Mouse (Mus musculus) ES-Bruce4 (cell line): Measurements from ENCODE around the gene Hivep2.

Experiments
- CTCF ChIP-seq: IDR thresholded peaks from one replicate; pipeline ENCODE4 v1.8.1; 2011; ENCODE audit warnings: low read depth, low read length
- EP300 ChIP-seq: IDR thresholded peaks from 2 replicates; pipeline ENCODE4 v1.6.1; 2011; ENCODE audit warnings: low read depth, low read length; ENCODE audit not compliant: insufficient read depth
- POLR2A ChIP-seq: IDR thresholded peaks from one replicate; pipeline ENCODE4 v1.8.1; 2011; ENCODE audit warnings: low read length; ENCODE audit not compliant: insufficient read depth

DNA sequence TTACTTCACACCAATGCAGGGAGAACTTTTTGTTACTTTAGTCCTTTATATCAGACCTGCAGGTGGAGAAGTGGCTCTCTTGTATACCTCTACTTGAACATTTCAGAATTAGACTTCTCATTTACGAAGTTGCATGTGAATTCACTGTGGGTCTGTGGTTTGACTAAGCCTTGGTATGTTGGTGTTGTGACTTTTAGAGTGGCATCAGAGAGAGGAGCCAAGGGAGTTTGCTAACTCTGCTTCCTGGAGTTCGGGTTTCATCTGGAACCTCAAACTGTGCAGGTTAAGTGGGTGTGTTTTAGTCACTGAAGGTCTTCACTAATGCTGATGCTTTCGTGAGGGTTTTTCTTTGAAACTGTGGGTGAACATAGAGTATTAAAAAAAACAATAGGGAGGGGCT, 4.4 kb downstream of the Hivep2 start:
- TF ChIP-seq CTCF (no peak), POLR2A (no peak), EP300 (no peak)
